Mouse (Mus musculus) heart, postnatal 14 days (tissue): ENCODE data around the gene Rnf11. TPM values are rescaled to one million over a fixed set of nuclear protein-coding genes. Genes with fewer than 3 reads are reported as not detected.
"Not testable (repeated sequence)": the region's sequence is repeated elsewhere in the genome, so short reads cannot be mapped to it uniquely, and the experiment has no call there.

Experiments used
- DNase-seq, 2 experiments: peaks; one replicate each; pipeline ENCODE4 v3.0.0; 2021 to 2022
- intact Hi-C: fragments of 180-260 bp; cut with DNase I; formaldehyde crosslinking; loops from one replicate; pipeline ENCODE4 v1.15.1; 2025
- total RNA-seq, 2 experiments: library from RNA; stranded (reverse); gene quantifications; 2 replicates each; pipeline ENCODE4 v1.2.3; 2021

Rnf11 gene
- total RNA-seq, 2 experiments from 2014 or later, result 102 to 106 TPM

- intact Hi-C loops, result no loop called here
- peak in 1 of 2 experiments; percentile 35 for DNase-seq
Observed at GRCm38 (mm10) chr4:109420138-109420795, 64.3 kb downstream of the Rnf11 start.

DNA sequence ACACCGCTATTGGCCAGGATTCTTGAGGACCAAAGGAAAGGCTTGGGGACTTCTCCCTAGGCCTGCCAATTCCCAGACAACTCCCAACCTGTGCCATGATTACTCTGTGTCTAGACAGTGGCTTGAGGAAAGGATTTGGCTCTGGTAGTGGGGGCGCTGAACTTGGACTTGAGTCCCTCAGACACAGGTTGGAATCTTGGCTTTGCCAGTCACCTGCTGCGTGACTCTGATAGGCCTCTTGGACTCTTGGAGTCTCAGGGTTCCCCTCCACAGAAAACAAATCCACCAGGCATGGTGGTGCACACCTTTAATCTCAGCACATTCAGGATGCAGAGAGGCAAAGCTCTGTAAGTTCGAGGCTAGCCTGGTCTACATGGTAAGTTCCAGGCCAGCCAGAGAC is 65.0 kb downstream of the Rnf11 start:
- intact Hi-C loops, result no loop called here
- no peak for DNase-seq

GRCm38 (mm10) chr4:109419017-109419416 is 65.5 kb downstream of the Rnf11 start:
- DNase-seq, result no peak
- intact Hi-C loops, result no loop called here

- intact Hi-C loops, result no loop called here
Observed at GRCm38 (mm10) chr4:109417998-109418397, 66.5 kb downstream of the Rnf11 start.

GRCm38 (mm10) chr4:109412233-109412632 is 72.3 kb downstream of the Rnf11 start:
- intact Hi-C loops, result no loop called here
- DNase-seq, result no peak

More at GRCm38 (mm10) chr4:109417998-109418397, 66.5 kb downstream of the Rnf11 start:
- no peak for DNase-seq

GRCm38 (mm10) chr4:109411377-109411967 is 73.1 kb downstream of the Rnf11 start:
- DNase-seq, result no peak
- intact Hi-C loops, result no loop called here

GRCm38 (mm10) chr4:109410681-109411376 is 73.7 kb downstream of the Rnf11 start:
- DNase-seq, result no peak
- intact Hi-C loops, result no loop called here

- intact Hi-C loops, result no loop called here
- DNase-seq, result no peak
Observed at GRCm38 (mm10) chr4:109407701-109408485, 76.6 kb downstream of the Rnf11 start.

DNA sequence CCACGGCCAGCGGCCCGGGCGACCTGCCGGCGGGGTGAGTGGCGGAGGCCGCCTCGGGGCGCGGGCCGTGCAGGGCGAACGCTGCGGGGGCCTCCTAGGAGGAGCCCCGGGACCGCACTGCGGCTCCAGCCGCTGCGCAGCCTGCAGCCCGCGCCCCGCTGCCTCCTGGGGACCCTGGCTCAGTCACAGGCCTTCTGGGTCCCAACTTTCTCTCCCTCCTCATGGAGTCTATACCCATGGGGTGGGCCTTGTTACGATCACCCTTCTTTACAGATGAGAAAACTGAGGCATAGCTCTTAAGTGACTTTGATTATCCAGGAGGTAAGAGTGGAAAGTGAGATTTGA is 77.4 kb downstream of the Rnf11 start:
- no peak for DNase-seq
- intact Hi-C loops, result no loop called here

- DNase-seq, result peak; percentile 56 to 61
- intact Hi-C loops, result no loop called here
Observed at GRCm38 (mm10) chr4:109406486-109407175, 77.9 kb downstream of the Rnf11 start, which contains the start of gene Ttc39a. Ttc39a (plus strand) TSS chr4:109406623.

DNA sequence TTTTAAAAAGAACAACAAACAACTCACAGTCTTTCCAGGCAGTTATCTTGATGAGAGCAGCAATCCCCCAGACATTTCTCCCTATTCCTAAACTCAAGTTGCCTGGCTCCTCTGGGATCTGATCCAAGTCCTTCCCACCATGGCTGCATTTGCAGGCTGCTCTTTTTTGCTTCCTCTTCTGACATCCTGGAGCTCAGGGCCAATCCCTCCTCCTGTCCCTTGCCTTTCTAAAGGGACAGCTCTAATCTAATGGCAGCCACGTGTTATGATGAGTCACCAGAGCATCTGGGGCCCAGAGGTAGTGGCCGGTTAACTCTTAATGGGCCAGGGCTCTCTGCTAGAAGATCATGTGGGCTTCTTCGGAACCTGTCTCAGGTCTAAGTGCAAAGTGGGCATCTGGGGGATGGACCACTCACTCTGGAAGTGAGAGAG is 78.5 kb downstream of the Rnf11 start:
- DNase-seq, result peak; percentile 74 to 80
- intact Hi-C loops, result no loop called here

DNA sequence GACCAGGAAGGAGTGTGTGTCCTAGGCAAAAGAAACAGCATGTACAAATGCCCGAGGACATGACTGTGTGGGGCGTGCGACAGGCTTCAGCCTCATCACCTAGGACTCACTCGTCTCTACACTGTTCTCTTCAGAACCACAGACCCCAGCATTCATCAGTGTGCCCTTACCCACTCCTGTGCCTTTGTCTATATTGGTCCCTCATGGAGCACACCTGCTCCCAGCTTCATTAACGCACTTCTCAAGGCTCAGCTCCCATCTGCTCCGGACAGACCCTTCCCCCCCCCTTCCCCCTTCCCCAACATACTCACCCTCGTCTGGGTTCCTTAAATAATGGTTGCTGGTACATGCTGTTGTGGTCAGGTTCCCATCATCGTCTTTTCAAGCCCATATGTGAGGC is 79.1 kb downstream of the Rnf11 start:
- intact Hi-C loops, result no loop called here
- DNase-seq, result no peak

- DNase-seq, intact Hi-C loops: not testable (repeated sequence)
Observed at GRCm38 (mm10) chr4:109404908-109405307, 79.6 kb downstream of the Rnf11 start.

DNA sequence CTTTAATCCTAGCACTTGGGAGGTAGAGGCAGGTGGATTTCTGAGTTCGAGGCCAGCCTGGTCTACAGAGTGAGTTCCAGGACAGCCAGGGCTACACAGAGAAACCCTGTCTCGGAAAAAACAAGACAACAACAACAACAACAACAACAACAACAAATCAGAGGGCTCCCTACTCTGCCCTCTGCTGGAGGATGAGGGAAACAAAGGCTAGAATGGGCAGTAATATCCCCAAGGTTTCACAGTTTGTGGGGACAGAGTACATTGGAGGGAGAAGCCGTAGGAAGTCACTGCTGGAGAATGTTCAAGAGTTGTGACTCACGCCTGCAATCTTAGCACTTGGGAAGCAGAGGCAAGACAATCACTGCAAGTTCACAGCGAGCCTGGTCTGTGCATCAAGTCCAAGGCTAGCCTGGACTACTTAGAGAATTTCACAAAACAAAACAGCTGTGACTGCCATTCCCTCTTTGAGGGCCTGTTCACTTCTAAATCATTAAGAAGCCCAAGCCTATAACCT is 83.3 kb downstream of the Rnf11 start:
- DNase-seq, result no peak
- intact Hi-C loops, result no loop called here

Other genes starting within 250 kb of the Rnf11 start
- gene Eps15, start 204.5 kb downstream of the Rnf11 start, total RNA-seq, result 10 to 100 TPM; 41.6 to 46.3 TPM
- 1 to 10 TPM; 1.2 to 1.6 TPM for gene Ttc39a, start 78.1 kb downstream of the Rnf11 start, total RNA-seq
- not detected for gene 4930522H14Rik, start 46.6 kb upstream of the Rnf11 start, total RNA-seq
- 10 to 100 TPM; 19.5 to 23.6 TPM for gene Cdkn2c, start 182.5 kb upstream of the Rnf11 start, total RNA-seq
- gene Faf1, start 191.9 kb upstream of the Rnf11 start, total RNA-seq, result 10 to 100 TPM; 29.8 to 30.6 TPM